Mouse (Mus musculus) kidney, adult 8-10 months (tissue): ENCODE data around the gene Lingo1.

ENCODE experiments used
- DNase-seq, 2 experiments: peaks; one replicate each; pipeline ENCODE4 v3.0.0; 2022

Gene Lingo1

DNA sequence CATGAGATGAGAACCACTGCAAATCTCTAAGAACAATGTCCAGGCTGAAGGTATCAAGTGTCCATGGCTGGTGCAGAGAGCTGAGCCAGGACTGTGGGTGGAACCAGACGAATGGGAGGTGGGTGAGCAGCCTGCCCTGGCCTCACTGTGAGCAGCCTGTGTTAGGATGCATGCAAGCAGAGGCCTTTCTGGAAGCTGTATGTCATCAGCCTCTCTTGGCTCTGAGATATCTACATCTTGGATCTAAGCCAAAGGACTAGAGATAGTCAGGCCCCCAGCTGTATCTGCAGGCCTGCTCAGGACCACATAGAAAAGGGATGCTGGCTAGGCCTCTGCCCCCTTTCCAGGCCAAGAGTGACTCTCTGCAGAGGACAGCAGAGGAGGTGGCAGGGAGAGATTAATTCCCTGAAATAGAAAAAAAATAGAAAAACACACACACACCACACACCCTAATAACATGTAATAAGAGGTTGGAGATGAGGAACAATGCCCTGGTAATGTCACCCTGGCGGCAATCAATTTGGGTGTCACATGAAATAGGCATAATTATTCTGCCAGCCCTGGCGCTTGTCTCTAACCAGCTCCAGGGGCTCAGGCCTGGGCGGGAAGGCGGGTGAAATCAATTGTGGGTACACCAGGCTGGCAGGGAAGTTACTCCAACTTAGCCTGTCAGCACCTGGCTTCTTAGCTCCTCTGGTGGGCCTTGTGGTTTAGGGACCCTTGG, 166.4 kb downstream of the Lingo1 start:
- no peak for DNase-seq

- no peak for DNase-seq
Observed at GRCm38 (mm10) chr9:56627295-56627694, 169.0 kb downstream of the Lingo1 start.

DNA sequence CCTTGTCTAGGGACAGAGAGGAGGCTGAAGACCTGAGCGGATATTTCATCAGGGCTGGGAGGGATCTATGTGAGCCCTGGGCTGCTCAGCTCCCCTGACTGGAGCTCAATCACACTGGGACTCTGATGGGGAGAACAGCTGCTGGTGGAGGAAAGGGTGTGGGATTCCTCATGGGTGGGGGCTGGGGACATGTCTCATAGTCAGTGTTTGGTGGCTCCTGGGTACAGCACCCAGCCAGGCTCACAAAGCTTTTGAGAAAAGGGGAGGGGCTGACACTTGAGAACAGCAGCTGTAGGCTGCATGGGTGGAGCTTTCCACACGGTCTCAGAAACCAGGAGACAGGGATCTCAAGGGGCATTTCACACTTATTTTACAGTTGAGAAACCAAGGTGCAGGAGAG, 171.3 kb downstream of the Lingo1 start:
- DNase-seq = no peak

- no peak for DNase-seq
Observed at GRCm38 (mm10) chr9:56623361-56623760, 172.9 kb downstream of the Lingo1 start.

DNA sequence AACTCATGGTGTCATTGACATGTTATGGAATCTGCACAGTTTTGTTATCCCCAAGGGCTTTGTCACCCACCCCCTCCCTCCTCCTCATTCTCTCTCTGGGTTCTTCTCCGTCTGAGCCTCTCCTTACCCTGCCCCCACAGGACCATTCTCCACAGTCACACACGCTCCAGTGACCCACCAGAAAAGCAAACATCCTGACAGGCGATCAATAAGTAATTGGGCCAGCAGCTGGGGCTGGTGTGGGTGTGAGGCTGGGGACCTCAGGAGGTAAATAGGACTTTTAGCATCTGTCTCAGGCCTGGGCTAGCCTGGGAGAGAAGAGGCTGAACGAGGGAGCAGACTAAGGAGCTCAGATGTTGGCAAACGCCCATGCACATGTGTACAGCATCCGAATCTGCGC, 173.5 kb downstream of the Lingo1 start:
- DNase-seq = no peak

DNA sequence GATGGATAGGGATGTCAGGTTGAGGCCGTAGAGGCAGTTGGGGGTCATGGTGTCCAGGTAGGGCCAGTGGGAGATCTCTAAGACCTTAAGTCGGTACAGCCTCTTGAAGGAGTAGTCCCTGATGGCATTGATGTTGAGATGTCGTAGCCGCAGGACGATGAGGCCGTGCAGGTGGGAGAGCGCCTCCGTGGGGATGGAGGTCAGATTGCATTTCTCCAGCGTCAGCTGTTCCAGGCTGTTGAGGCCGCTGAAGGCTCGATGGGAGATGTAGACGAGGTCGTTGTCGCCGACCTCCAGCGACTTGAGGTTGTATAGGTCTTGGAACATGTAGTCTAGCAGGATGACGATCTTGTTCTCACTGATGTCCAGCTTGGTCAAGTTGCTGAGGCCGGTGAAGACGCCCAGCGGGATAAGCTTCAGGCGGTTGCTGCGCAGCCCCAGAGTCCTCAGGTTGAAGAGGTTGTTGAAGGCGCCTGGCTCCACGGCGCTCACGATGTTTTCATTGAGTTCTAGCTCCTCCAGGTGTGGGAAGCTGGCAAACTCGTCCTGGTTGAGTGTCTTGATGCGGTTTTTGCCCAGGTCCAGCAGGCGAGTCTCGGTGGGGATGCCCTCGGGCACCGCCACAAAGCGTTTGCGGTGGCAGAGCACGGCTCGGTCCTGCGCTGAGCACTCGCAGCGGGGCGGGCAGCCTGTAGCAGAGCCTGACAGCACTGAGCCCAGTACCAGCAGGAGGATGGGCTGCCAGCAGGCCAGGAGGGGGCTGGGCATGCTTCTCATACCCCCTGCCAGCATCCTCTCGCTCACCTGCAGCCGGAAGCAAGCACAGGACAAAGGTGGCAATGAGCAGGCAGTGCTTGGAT, 175.5 kb downstream of the Lingo1 start:
- no peak for DNase-seq

DNA sequence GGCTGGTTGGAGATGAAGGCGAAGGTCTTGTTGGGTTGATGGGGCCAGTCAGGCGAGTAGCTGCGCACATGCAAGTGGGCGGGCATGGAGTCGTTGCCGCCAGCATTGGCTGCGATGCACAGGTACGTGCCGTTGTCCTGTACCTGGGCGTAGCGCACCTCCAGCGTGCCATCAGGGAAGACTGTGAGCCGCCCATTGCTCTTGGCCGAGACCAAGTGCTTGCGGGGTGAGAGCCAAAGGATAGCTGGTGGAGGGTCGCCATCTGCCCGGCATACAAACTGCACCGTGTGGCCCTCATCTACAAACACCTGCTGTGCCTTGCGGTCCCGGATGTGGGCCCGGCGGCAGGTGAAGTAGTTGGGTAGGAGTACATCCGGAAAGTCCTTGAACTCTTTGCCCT, 176.6 kb downstream of the Lingo1 start:
- no peak for DNase-seq

DNA sequence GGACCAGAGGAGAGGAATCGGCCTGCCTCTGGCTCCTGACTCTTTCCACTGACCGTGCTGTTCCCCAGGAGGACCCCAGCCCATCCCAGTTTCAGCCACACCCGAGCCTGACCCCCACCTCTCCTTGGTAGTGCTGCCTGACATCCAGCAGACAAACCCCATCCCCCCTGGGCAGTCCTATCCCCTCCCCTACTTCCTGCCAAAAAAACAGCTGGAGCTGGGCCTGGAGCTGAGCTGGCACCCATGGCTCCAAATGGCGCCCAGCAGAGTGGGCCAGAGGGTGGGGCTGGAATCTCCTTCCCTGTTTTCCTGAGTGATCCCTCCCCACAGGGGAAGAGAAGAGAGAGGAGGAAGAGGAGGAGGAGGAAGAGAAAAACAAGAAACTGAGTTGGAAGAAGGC, 177.6 kb downstream of the Lingo1 start:
- no peak for DNase-seq

DNA sequence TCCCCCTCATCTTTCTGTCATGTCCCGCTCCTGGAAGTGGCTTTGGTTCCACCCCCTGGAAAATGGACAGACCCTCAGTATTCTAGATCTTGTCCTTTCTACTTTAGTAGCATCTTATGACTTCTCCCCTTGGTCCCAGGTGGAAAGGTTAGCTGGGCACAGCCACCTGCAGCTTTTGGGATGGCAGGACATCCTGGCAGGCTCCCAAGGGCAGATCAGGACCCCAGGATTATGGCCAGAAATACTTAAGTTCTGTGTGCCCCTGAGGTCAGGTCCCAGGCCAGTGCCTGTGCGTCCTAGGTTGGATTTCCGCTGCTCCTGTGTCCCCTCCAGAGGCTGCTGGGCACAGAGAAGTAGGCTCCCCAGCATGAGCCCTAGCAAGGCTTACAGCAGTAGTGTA, 180.2 kb downstream of the Lingo1 start:
- no peak for DNase-seq

DNA sequence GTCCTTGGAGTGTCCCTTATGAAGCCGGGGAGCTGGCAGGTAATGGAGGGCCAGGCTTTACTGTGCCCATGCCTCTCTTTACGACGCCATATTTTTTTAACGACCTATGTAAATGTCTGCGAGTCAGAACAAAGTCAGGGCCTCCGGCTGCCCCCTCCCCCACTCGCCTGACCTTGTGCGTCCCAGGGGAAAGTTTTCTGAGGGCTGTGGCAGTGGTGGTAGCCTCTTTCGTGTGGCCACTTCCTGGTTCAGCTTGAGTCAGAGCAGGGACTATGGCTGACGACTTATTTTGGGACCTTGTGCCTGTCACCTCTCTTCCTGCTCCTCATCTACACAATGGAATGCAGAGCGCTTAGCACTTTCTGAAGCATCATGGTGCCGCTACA, 183.5 kb downstream of the Lingo1 start:
- DNase-seq = no peak

DNA sequence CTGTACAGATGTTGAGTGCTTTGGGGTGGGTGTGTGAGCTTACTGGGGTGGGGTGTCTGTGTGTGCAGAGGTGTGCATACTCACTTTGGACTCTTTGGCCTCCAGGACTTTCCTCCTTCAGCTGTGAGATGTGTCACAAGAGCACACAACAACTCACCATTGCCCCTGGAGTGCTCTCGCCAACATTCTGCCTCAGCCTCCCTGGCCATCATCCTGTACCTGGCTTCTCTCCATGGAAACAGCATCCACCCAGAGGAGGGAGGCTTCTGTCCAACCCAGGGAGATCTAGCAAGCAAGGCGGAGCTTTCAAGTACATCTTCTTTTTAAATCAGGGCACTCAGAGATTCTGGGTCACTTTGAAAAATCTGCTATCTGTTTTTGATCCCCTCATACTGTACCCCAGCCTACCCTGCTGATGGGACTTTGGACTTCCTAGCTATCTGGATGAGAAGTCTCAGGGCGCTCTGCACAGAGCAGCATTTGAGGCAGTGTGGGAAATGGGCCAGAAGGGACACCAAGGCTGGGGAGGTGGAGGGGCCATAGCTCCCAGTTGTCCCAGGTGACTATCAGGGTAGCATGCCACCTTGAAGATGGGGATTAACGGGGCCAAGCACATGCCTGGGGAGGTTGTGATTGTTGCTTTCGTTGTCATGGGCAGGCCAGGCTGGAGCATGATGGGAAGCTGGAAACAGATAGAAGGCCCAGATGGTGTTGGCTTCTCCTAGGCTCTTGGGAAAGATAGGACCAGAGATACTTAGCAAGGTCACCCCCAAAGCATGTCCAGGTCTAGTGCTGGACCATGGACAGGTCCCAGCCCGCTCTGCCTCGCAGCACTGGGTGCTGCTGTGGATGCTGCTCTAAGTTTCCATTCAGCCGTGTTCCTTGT, 184.1 kb downstream of the Lingo1 start:
- no peak for DNase-seq

DNA sequence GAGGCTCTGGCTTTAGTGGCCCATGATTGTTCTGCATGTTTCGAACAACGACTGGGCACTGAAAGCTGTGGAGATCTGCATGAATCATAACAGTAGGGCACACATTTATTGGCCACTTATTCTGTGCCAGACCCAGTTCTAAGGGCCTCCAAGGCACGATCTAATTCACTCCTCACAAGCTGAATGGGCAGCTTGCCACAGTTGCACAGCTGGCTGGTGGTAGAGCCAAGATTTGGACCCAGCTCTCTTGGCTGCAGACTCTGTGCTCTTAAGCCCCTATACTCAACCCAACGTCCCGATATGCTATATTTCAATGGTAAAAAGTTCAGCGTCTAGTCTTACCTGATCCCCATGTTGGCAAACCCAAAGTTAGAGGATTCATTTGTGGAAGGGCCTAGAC, 185.3 kb downstream of the Lingo1 start:
- DNase-seq = no peak

DNA sequence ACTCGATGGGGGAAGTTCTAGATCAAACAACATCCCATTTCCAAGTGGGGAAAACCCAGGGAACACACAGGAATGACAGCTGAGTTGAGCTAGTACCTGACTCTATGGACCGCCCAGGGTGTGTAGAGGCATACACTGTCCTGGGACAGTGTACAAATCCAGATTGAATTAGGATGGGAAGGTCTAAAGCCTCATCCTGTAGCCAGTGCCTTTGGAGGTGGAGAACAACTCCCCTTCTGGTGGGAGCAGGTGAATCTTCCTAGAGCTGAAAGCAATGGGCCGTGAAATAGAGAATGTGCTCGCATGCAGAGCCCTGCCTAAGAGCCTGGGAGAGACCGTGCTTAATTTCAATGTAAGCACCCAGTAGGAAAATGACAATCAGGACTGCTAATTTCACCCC, 185.8 kb downstream of the Lingo1 start:
- DNase-seq = no peak

GRCm38 (mm10) chr9:56609486-56609885, 186.8 kb downstream of the Lingo1 start:
- no peak for DNase-seq

GRCm38 (mm10) chr9:56608691-56609351, 187.4 kb downstream of the Lingo1 start:
- no peak for DNase-seq

DNA sequence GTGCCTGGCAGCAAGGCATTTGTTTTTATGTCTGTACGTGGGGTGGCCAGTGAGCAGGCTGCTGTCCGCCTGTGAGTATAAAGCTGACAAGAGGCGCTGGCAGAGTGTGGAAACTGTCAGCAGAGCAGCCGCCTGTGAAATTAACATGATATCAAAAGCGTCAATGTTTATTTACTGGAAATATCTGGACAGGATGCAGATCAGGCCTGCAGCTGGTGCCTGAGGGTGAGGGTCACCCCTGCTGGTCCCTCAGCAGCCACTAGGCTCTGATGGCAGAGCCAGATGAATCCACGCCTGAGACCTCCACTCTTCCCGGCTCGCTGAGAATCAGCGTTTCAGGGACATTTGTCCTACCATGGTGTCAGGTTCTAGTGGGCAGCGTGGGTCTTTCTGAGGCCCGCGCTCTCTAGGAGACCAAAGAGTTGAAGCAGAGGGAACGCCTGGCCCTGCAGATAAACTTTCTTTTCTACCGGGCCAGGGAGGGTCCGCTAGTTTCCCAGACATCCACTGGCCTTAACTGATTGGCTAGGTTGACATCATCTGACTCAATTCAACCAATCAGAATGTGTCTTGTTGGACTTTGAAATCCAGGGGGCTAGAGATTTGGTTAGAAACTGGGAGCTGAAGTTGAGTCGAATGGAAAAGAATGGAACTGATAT, 190.1 kb downstream of the Lingo1 start:
- no peak for DNase-seq

DNA sequence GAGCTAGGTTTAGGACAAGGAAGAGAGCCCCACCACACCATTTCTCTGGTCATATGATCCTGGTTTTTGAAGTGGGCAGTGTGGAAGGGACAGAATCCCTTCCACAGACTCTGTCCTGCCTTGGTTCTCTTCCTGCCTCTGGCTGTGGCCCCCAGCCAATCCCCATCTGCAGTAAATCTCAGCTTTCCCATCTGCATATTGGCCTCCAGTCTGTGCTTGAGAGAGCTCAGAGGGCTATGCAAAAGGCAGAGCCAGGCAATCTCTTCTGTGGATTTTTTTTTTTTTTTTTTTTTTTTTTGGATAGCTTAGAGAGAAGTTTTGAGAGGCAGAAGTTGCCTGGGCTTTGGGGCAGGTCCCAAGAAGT, 190.8 kb downstream of the Lingo1 start:
- DNase-seq = no peak

DNA sequence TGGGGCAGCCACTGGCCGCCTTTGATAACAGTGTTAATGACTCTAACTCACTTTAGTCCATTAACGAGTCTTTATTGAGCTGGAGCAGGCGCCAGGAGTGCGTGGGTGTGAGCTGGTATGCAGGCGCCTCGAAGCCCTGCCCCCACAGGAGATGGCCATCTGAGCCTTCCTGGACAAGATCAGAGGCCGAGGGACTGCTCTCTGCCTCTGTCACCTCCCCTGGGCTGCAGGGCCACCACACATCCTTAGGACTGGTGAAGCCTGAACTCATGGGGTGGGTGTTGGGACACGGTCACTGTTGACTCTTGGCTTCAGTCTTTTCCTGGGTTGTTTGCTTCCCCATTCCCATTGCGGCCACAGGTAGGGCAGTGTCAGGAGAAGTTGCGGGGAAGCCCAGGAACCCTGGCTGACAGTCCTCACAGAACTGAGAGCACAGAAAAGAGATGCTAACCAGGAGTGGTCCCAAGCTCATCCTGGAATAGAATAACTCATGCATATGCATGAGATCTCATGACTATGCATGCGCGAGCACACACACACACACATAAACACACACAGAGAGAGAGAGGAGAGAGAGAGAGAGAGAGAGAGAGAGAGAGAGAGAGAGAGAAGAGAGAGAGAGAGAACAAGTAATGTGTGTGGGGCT, 191.3 kb downstream of the Lingo1 start:
- no peak for DNase-seq

- DNase-seq = no peak
Observed at GRCm38 (mm10) chr9:56600655-56601054, 195.6 kb downstream of the Lingo1 start.

DNA sequence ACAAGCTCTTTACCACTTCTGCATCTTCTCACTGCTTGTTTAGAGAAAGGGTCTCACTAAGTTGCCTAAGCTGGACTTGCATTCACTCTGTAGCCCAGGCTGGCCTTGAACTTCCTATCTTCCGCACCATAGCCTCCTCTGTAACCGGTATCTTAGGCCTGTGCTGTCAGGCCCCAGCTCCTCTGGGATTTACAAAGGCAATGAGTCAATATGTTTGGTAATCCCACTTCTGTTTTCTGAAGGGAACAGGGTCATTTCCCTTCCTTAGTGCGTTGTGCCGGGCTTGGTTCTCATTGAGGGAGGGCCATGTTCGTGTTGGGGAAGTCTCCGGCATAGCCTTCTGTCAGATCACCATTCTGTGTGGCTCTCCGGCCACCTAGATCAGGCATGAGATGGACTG, 203.6 kb downstream of the Lingo1 start:
- DNase-seq = no peak

DNA sequence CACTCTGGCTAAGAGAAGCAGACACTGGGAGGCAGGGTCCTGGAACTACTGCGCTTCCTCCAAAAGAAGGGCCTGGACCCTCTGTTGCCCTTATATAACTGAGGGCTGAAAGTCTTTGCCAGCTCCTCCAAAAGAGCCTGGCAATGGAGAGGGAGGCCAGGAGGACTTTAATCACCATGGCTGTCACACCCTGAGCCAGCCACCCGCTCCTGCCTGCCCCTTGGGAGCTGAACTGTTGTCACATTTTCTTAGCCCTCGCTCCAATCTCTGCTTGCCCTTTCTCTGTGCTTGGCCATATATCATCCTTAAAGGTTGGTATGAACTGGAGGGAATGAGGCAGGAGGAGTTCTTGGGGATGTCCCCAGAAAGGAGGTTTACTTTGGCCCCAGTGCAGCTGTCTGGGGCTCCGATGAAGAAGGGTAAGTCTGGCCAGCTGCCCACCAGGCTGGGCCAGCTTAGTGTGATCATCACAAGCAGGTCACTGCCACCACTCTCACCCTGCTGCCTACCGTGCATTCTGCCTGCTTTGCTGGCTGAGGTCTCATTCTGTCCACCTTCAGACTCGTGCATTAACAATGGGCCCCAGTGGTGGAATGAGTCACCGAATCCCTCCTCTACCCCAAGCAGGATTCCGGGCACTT, 204.9 kb downstream of the Lingo1 start:
- DNase-seq = no peak
